Comparison of ENCODE assay signal across 31 mouse cellular contexts in genomic region chr1:138384146-138384545, GRCm38 (mm10).
DNase-seq lines count a peak whose midpoint lies in the region; ATAC-seq and TF ChIP-seq lines count a peak whose summit lies in the region.
"Had no signal": no experiment of that assay in that cellular context is flagged by ENCODE, and none has a peak within 500 bp of the region (broad histone marks: within the 10 kb centered on the region; RNA-seq: fewer than 3 reads in every experiment).

No protein-coding gene starts in this region.

- H3K4me3 ChIP-seq in midbrain, embryonic 13.5 days (replicated peaks) = no peak overlapping the region
- no peak overlapping the region for H3K4me3 ChIP-seq in midbrain, embryonic 10.5 days
- no peak overlapping the region for H3K4me3 ChIP-seq in intestine, postnatal 0 days (ENCODE audit: low read depth, low read length)
- H3K4me3 ChIP-seq: embryonic facial prominence, embryonic 10.5 days; embryonic facial prominence, embryonic 15.5 days; forebrain, embryonic 15.5 days; heart, embryonic 10.5 days; heart, embryonic 15.5 days; hindbrain, embryonic 12.5 days; intestine, embryonic 15.5 days; limb, embryonic 15.5 days; liver, embryonic 13.5 days; neural tube, embryonic 12.5 days; stomach, embryonic 15.5 days had no signal

- WGBS in midbrain, embryonic 13.5 days = 85% methylated on average over 3 of the region's 3 CpGs
- 81% methylated on average over 3 of the region's 3 CpGs for WGBS in midbrain, embryonic 10.5 days
- WGBS in intestine, postnatal 0 days = 60% methylated on average over 3 of the region's 3 CpGs

- DNase-seq in midbrain, embryonic 10.5 days (ENCODE audit: low spot score) = no peak
- DNase-seq in A20 (ENCODE audit: low read depth, low spot score) = peak; percentile 70
- peak; percentile 13 for DNase-seq in c-Kit-positive CD71-negative TER-119-negative erythroid progenitor cells, embryonic 14.5 days (ENCODE audit: low read depth)
- DNase-seq in gastrocnemius, postnatal 25 days = no peak
- DNase-seq in cerebellum, postnatal 14 days = no peak
- DNase-seq: adrenal gland, postnatal 10 days; cerebellum, adult 11 months; cerebellum, adult 9-11 months; kidney, adult 8-10 months; kidney, postnatal 10 days; layer of hippocampus, adult 9-11 months; liver, embryonic 13.5 days; lung, adult 18-20 months; lung, postnatal 10 days; right cerebral cortex, postnatal 4 days had no signal

- no peaks in the 10 kb centered on the region for H3K27me3 ChIP-seq in midbrain, embryonic 13.5 days
- no peaks in the 10 kb centered on the region for H3K27me3 ChIP-seq in midbrain, embryonic 10.5 days (ENCODE audit: low read depth, poor library complexity, severe bottlenecking)
- H3K27me3 ChIP-seq in intestine, postnatal 0 days (replicated peaks; ENCODE audit: control insufficient read depth, insufficient read depth, low read length) = no peaks in the 10 kb centered on the region
- H3K27me3 ChIP-seq: embryonic facial prominence, embryonic 15.5 days; forebrain, embryonic 15.5 days; heart, embryonic 15.5 days; hindbrain, embryonic 12.5 days; intestine, embryonic 15.5 days; liver, embryonic 13.5 days; neural tube, embryonic 12.5 days; Patski; stomach, embryonic 15.5 days had no signal

- no peaks in the 10 kb centered on the region for H3K9me3 ChIP-seq in midbrain, embryonic 13.5 days
- H3K9me3 ChIP-seq in midbrain, embryonic 10.5 days (replicated peaks) = no peaks in the 10 kb centered on the region
- no peaks in the 10 kb centered on the region for H3K9me3 ChIP-seq in intestine, postnatal 0 days (ENCODE audit: control insufficient read depth)
- H3K9me3 ChIP-seq: embryonic facial prominence, embryonic 10.5 days; embryonic facial prominence, embryonic 15.5 days; forebrain, embryonic 15.5 days; heart, embryonic 10.5 days; heart, embryonic 15.5 days; hindbrain, embryonic 12.5 days; intestine, embryonic 15.5 days; limb, embryonic 10.5 days; limb, embryonic 15.5 days; liver, embryonic 13.5 days; neural tube, embryonic 12.5 days; stomach, embryonic 15.5 days had no signal

- H3K36me3 ChIP-seq in midbrain, embryonic 13.5 days = no peaks in the 10 kb centered on the region
- no peaks in the 10 kb centered on the region for H3K36me3 ChIP-seq in midbrain, embryonic 10.5 days
- H3K36me3 ChIP-seq in intestine, postnatal 0 days (ENCODE audit: control insufficient read depth, insufficient read depth) = no peaks in the 10 kb centered on the region
- H3K36me3 ChIP-seq: embryonic facial prominence, embryonic 10.5 days; embryonic facial prominence, embryonic 15.5 days; forebrain, embryonic 15.5 days; heart, embryonic 10.5 days; heart, embryonic 15.5 days; hindbrain, embryonic 12.5 days; intestine, embryonic 15.5 days; limb, embryonic 10.5 days; limb, embryonic 15.5 days; liver, embryonic 13.5 days; neural tube, embryonic 12.5 days; stomach, embryonic 15.5 days had no signal

- peaks cover 22% of the 10 kb centered on the region for H3K4me1 ChIP-seq in midbrain, embryonic 13.5 days (replicated peaks)
- peaks cover 6% of the 10 kb centered on the region for H3K4me1 ChIP-seq in midbrain, embryonic 10.5 days
- H3K4me1 ChIP-seq in intestine, postnatal 0 days (replicated peaks; ENCODE audit: control insufficient read depth, insufficient read depth, low read length) = no peaks in the 10 kb centered on the region
- H3K4me1 ChIP-seq: embryonic facial prominence, embryonic 15.5 days; heart, embryonic 10.5 days; heart, embryonic 15.5 days; intestine, embryonic 15.5 days; liver, embryonic 13.5 days; stomach, embryonic 15.5 days had no signal

- no peak overlapping the region for H3K4me2 ChIP-seq in midbrain, embryonic 13.5 days (replicated peaks)
- no peak overlapping the region for H3K4me2 ChIP-seq in intestine, postnatal 0 days (replicated peaks; ENCODE audit: low read depth)
- H3K4me2 ChIP-seq: embryonic facial prominence, embryonic 15.5 days; forebrain, embryonic 15.5 days; heart, embryonic 15.5 days; hindbrain, embryonic 12.5 days; intestine, embryonic 15.5 days; limb, embryonic 15.5 days; liver, embryonic 13.5 days; stomach, embryonic 15.5 days had no signal

- H3K27ac ChIP-seq in midbrain, embryonic 13.5 days = peak overlapping the region; percentile 57; the same call in 1 of the 2 replicates
- H3K27ac ChIP-seq in midbrain, embryonic 10.5 days (replicated peaks) = no peak overlapping the region
- no peak overlapping the region for H3K27ac ChIP-seq in intestine, postnatal 0 days (ENCODE audit: low read depth, low read length)
- H3K27ac ChIP-seq: embryonic facial prominence, embryonic 10.5 days; embryonic facial prominence, embryonic 15.5 days; heart, embryonic 10.5 days; heart, embryonic 15.5 days; hindbrain, postnatal 0 days; intestine, embryonic 15.5 days; limb, embryonic 15.5 days; liver, embryonic 13.5 days; neural tube, embryonic 12.5 days; stomach, embryonic 15.5 days had no signal

- H3K9ac ChIP-seq in midbrain, embryonic 13.5 days (replicated peaks) = no peak overlapping the region
- no peak overlapping the region for H3K9ac ChIP-seq in intestine, postnatal 0 days (ENCODE audit: low read depth, low read length)
- H3K9ac ChIP-seq: embryonic facial prominence, embryonic 15.5 days; forebrain, embryonic 15.5 days; heart, embryonic 15.5 days; hindbrain, embryonic 12.5 days; intestine, embryonic 15.5 days; limb, embryonic 15.5 days; liver, embryonic 13.5 days; neural tube, embryonic 12.5 days; stomach, embryonic 15.5 days had no signal

- no peak for TF ChIP-seq CTCF in intestine, postnatal 0 days (IDR thresholded peaks at IDR 0.05; ENCODE audit: low read depth)

- ATAC-seq in midbrain, embryonic 13.5 days = no peak
- ATAC-seq in monocyte, adult 5-6 weeks (replicated peaks; ENCODE audit: insufficient number of reproducible peaks, low FRiP score, low TSS enrichment, poor library complexity, severe bottlenecking) = 0 out of 2 replicates have a peak, but pooled peaks have one; percentile 47
- ATAC-seq in intestine, postnatal 0 days = no peak
- ATAC-seq: forebrain, embryonic 15.5 days; hindbrain, postnatal 0 days; intestine, embryonic 15.5 days; Patski had no signal

Comparison
In these comparisons a context has a peak if more than half of its experiments do, and no peak if none do; other contexts are left out.
1. DNase-seq: peak in A20 (single experiment) and c-Kit-positive CD71-negative TER-119-negative erythroid progenitor cells, embryonic 14.5 days (single experiment); none in midbrain, embryonic 10.5 days (single experiment), gastrocnemius, postnatal 25 days (single experiment) and cerebellum, postnatal 14 days (0 of 2).